Mouse (Mus musculus) embryonic facial prominence, embryonic 15.5 days (tissue): ENCODE measurements around the gene Rabgap1l. TPM values are rescaled to one million over a fixed set of nuclear protein-coding genes. Genes with fewer than 3 reads are reported as not detected.
"Not testable (repeated sequence)": the region's sequence is repeated elsewhere in the genome, so short reads cannot be mapped to it uniquely, and the experiment has no call there.

ENCODE experiments used
- ATAC-seq: fragments of 200-750 bp; cut with Nextera tagmentation; 2 replicates; pipeline ENCODE4 v1.8.0; 2017; ENCODE audit warnings: low read depth, moderate TSS enrichment; ENCODE audit not compliant: insufficient number of reproducible peaks, low FRiP score, low TSS enrichment
- H3K27ac ChIP-seq: fragments of 300-500 bp; sonication (generic); replicated peaks from 2 replicates; pipeline ENCODE4 v1.5.1; 2015; ENCODE audit warnings: mild to moderate bottlenecking, inconsistent platforms
- H3K27me3 ChIP-seq: fragments of 300-500 bp; sonication (generic); 2 replicates; pipeline ENCODE4 v1.6.1; 2015; ENCODE audit warnings: inconsistent platforms
- H3K36me3 ChIP-seq: fragments of 300-500 bp; sonication (generic); 2 replicates; pipeline ENCODE4 v1.6.1; 2015; ENCODE audit warnings: mild to moderate bottlenecking, inconsistent platforms
- H3K4me1 ChIP-seq: fragments of 300-500 bp; sonication (generic); 2 replicates; pipeline ENCODE4 v1.6.1; 2015; ENCODE audit warnings: inconsistent platforms
- H3K4me2 ChIP-seq: fragments of 300-500 bp; sonication (generic); replicated peaks from 2 replicates; pipeline ENCODE4 v1.6.1; 2015; ENCODE audit warnings: mild to moderate bottlenecking, inconsistent platforms
- H3K4me3 ChIP-seq: fragments of 300-500 bp; sonication (generic); replicated peaks from 2 replicates; pipeline ENCODE4 v1.5.1; 2015; ENCODE audit warnings: mild to moderate bottlenecking, inconsistent platforms
- H3K9ac ChIP-seq: fragments of 300-500 bp; sonication (generic); 2 replicates; pipeline ENCODE4 v1.6.1; 2015; ENCODE audit warnings: inconsistent platforms
- H3K9me3 ChIP-seq: fragments of 300-500 bp; sonication (generic); replicated peaks from 2 replicates; pipeline ENCODE4 v1.6.1; 2016; ENCODE audit warnings: inconsistent platforms
- WGBS: fragments of 180-500 bp; shearing (Covaris S2); methylation state at CpG from one replicate; pipeline ENCODE4 v1.1.7; 2015; 5-methylcytosine and 5-hydroxymethylcytosine counted together
- polyA plus RNA-seq: library from polyadenylated mRNA; unstranded; fragments of >200 nt; fragmentation: Nextera tagmentation; extraction: Ambion mirVana; gene quantifications from 2 replicates; pipeline ENCODE4 v1.2.1, GENCODE M21; 2015

Gene Rabgap1l
- polyA plus RNA-seq, 1 experiment from 2014 or later: 20.7 TPM

DNA sequence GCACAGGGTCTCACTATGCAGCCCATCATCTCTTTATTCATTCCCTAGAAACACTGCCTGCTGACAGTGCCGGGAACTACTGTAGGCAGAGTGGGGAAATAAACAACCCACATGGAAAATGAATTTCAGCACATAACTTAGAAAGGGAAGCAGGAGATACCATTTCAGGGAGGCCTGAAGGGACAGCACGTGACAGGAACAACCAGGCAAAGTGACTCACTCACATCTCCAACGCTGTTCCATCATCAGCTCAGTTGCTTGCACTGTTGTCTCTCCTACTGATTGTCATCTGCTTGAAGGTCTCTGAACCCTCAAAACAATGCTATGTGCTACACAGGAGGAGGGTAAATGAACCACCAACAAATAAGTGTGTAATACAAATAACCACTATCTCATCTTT lies 499.5 kb downstream of the Rabgap1l start:
- 64% methylated on average over 3 of the region's 3 CpGs for WGBS
- Histone ChIP-seq H3K36me3 (no peaks in the 10 kb centered on the region), H3K9ac (no peak overlapping the region), H3K27me3 (no peaks in the 10 kb centered on the region), H3K4me2 (no peak overlapping the region), H3K4me1 (0 out of 2 replicates have a peak, but pooled peaks cover 4% of the 10 kb centered on the region), H3K9me3 (no peaks in the 10 kb centered on the region), H3K27ac (no peak overlapping the region), H3K4me3 (no peak overlapping the region)
- ATAC-seq: no peak

DNA sequence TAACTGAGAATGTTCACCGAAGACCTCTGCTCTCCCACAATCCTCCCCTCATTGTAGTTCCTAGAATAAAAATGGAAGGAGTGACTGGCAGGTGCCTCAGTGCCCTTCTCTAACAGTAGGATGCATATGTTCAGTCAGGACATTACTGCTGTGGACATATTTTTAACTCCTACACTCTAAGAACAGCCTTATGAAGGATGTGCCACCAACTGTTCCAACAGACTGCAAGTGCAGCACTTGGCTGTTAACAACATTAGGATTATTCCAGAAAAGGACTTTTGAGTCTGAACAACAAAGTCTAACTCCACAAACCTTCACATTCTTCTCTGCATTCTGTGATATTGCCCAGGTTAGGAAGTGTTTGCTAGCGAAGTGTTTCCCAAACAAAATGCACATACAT lies 501.0 kb downstream of the Rabgap1l start:
- Histone ChIP-seq H3K4me1 (0 out of 2 replicates have a peak, but pooled peaks cover 3% of the 10 kb centered on the region), H3K27me3 (no peaks in the 10 kb centered on the region), H3K9me3 (no peaks in the 10 kb centered on the region), H3K27ac (no peak overlapping the region), H3K9ac (no peak overlapping the region), H3K36me3 (no peaks in the 10 kb centered on the region), H3K4me2 (no peak overlapping the region), H3K4me3 (no peak overlapping the region)
- ATAC-seq: no peak
- 87% methylated on average over 2 of the region's 2 CpGs for WGBS

DNA sequence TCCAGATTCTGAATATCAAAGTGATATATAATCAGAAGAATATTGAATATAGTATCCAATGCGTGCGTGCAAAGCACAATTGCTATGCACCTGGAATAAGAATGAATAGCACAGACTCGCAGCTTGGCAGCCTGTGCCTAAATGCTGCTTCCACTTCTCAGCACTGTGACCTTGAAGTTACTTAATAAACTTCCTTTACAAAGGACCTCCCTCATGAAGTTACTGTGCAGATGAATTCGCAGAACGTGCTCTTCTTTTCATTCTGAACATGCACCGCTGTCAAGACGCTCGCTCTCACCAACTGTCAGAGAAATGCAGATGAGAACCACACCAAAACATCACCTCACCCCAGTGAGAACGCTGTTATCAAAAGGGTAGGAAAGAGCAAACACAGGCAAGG lies 502.8 kb downstream of the Rabgap1l start:
- Histone ChIP-seq H3K27ac (no peak overlapping the region), H3K4me2 (no peak overlapping the region), H3K27me3 (no peaks in the 10 kb centered on the region), H3K9me3 (no peaks in the 10 kb centered on the region), H3K4me3 (no peak overlapping the region), H3K9ac (no peak overlapping the region), H3K4me1 (0 out of 2 replicates have a peak, but pooled peaks cover 8% of the 10 kb centered on the region), H3K36me3 (no peaks in the 10 kb centered on the region)
- no peak for ATAC-seq
- WGBS: 72% methylated on average over 9 of the region's 9 CpGs

DNA sequence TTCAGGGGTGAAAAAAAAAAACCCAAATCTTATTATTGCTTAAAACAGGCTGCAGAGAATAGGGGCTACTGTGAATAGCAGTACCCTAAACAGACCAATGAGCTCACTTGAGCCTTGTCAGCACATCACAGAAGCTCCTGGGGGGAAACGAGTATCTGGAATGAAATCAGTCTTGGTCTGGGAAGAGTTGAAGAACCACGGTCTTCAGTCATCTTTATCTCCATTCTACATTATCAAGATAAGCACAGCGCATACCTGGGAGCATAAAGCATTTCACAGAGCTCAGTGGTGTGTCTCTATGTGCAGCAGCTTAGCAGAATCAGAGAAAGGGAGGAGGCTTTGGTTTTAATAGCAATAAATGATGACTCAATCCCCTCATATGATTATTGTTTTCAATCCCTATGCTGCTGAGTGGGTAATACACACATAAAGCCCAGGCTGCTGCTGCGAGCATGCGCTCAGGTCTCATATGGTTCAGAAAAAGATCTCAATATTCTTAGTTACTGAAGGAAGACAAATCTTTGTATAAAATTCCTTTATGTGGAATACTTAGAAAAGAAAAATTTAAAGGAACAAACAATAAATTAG lies 505.9 kb downstream of the Rabgap1l start:
- Histone ChIP-seq H3K4me3 (no peak overlapping the region), H3K27me3 (no peaks in the 10 kb centered on the region), H3K4me1 (0 out of 2 replicates have a peak, but pooled peaks cover 8% of the 10 kb centered on the region), H3K36me3 (no peaks in the 10 kb centered on the region), H3K4me2 (no peak overlapping the region), H3K9ac (no peak overlapping the region), H3K27ac (no peak overlapping the region), H3K9me3 (no peaks in the 10 kb centered on the region)
- no peak for ATAC-seq
- WGBS: 53% methylated on average over 5 of the region's 5 CpGs

DNA sequence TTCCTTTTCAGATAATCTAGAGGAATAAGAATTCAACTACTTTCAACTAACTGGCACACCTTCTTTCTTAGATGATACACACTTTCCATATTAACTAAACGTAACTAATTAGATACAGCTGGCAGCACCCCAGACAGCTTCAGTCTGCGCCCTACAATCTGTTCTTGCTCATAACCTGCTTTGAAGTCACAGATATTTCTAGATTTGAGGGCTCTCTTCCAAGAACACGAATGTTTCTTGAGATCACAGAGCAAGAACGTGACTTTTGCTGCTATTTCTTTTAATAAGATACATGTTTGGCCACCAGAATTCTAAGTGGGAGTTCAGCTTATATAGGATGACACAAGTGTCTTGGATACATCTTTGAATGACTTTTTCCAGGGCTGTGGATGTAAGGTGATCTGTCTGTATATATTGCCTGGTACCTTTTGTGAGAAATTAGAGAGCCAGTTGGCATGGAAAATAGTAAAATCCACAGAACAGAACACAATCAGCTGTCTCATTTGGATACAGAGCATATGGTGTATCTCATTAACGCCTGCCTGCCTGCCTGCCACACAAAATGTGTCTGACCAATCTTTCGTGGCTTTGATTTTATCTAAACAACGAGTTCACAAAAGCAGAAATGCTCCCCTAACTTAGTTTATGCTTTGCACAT lies 506.5 kb downstream of the Rabgap1l start:
- no peak overlapping the region for H3K4me3 ChIP-seq
- H3K4me2 ChIP-seq: no peak overlapping the region
- 0 out of 2 replicates have a peak, but pooled peaks cover 8% of the 10 kb centered on the region for H3K4me1 ChIP-seq
- no peaks in the 10 kb centered on the region for H3K9me3 ChIP-seq
- H3K27ac ChIP-seq: no peak overlapping the region
- H3K27me3 ChIP-seq: no peaks in the 10 kb centered on the region
- WGBS: 31% methylated on average over 7 of the region's 7 CpGs
- ATAC-seq: no peak
- no peak overlapping the region for H3K9ac ChIP-seq
- no peaks in the 10 kb centered on the region for H3K36me3 ChIP-seq

DNA sequence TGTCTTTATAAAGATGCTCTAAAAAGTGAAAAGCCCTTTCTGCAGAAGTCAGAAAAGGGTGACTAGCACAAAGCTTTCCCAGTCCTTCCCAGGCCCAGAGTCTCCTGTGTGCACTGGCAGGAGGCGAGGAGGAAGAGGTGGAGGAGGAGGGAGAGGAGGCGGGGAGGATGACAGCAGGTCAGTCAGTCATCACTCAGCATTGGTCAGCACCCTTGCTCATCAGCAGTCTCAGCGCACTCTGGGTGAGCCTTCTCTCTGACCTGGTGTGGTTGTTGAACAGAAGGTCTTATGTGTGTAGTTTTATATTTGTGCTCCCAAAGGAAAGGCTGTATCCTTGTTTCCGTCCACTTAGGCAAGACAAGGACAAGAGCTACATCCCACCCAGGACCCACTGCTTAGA lies 508.8 kb downstream of the Rabgap1l start:
- no peak overlapping the region for H3K9ac ChIP-seq
- H3K27ac ChIP-seq: no peak overlapping the region
- 77% methylated on average over 4 of the region's 4 CpGs for WGBS
- no peaks in the 10 kb centered on the region for H3K27me3 ChIP-seq
- H3K36me3 ChIP-seq: no peaks in the 10 kb centered on the region
- H3K4me3 ChIP-seq: no peak overlapping the region
- no peaks in the 10 kb centered on the region for H3K9me3 ChIP-seq
- no peak for ATAC-seq
- H3K4me1 ChIP-seq: 0 out of 2 replicates have a peak, but pooled peaks cover 8% of the 10 kb centered on the region
- H3K4me2 ChIP-seq: no peak overlapping the region

DNA sequence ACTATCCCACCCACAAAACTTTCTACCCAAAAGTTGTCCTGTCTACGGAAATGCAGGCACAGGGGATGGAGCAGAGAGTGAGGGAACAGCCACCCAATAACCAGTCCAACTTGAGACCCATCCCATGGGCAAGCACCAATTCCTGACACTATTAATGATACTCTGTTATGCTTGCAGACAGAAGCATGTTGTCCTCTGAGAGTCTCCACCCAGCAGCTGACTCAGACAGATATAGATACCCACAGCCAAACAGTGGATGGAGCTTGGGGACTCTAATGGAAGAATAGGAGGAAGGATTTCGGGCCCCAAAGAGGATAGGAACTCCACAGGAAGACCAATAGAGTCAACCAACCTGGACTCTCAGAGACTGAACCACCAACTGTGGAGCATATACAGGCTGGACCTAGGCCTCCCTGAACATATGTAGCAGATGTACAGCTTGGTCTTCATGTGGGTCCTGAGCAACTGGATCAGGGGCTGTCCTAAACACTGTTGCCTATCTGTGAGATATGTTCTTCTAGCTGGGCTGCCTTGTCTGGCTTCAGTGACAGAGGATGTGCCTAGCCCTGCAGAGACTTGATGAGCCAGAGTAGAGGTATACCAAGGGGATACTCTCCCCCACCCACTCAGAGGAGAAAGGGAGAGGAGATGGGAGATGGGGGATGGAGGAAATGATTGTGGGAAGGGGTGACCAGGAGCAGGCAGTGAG lies 510.7 kb downstream of the Rabgap1l start:
- not testable (repeated sequence) for H3K27me3 ChIP-seq, H3K4me3 ChIP-seq, H3K9ac ChIP-seq, H3K4me2 ChIP-seq, H3K9me3 ChIP-seq, H3K4me1 ChIP-seq, H3K27ac ChIP-seq, ATAC-seq, H3K36me3 ChIP-seq
- 91% methylated on average over 2 of the region's 2 CpGs for WGBS

DNA sequence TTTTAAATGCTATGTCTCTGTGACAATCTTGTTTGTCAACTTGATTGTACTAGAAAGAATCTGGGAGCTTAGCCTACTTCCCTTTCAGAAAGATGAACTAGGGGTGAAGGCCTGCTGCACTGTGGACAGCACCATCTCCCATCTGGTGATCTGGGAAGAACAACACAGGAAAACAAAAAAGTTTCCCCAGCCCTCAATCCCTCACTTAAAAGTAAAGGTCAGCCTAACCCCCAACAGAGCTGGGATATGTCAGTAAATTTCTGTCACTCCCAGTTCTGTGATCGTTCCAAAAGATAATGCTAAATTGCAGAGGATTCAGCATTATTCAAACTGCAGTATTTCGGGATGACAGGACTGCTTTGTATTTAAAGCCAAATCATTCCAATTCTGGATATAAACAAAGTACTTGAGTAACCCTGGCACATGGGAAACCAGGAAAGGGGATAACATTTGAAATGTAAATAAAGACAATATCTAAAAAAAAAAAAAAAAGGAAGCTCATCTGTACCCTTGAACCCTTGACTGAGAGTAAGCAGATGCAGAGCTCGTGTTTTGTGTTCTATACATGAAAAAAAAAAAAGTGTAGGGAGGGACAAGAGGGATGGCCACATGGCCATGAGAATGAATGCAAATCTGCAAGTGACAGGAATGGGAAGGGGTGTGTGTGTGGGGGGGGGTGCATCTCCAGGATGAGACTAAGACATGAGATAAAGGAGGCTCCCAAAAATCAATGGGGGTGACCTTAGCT lies 511.5 kb downstream of the Rabgap1l start:
- no peak overlapping the region for H3K27ac ChIP-seq
- 59% methylated on average over 3 of the region's 3 CpGs for WGBS

DNA sequence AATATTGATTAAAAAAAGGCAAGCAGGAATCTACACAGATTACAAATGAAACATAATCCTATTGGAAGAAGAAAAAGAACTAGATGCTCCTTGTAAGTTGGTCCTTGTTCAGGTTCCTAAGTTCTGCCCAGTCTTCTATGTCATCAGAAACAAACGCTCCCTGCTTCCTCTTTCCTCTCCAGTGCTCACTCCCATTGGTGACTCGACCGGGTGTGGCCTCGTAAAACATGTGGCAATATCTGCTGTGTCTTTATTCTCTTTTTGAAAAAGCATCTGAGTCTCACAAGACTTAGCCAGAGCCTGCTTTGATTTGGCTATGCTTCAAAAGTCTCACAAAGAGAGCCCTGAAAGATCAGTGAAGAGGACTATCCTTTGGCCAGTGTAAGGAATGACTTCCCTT lies 512.4 kb downstream of the Rabgap1l start:
- H3K27me3 ChIP-seq: no peaks in the 10 kb centered on the region
- H3K36me3 ChIP-seq: no peaks in the 10 kb centered on the region
- ATAC-seq: no peak
- no peak overlapping the region for H3K4me3 ChIP-seq
- WGBS: 71% methylated on average over 4 of the region's 4 CpGs
- H3K4me1 ChIP-seq: no peaks in the 10 kb centered on the region
- H3K9me3 ChIP-seq: no peaks in the 10 kb centered on the region
- H3K27ac ChIP-seq: no peak overlapping the region
- no peak overlapping the region for H3K4me2 ChIP-seq
- no peak overlapping the region for H3K9ac ChIP-seq

More for the DNA sequence above, 511.5 kb downstream of the Rabgap1l start:
- Histone ChIP-seq H3K27me3 (no peaks in the 10 kb centered on the region), H3K9me3 (no peaks in the 10 kb centered on the region), H3K4me1 (0 out of 2 replicates have a peak, but pooled peaks cover 2% of the 10 kb centered on the region), H3K9ac (no peak overlapping the region), H3K4me3 (no peak overlapping the region), H3K4me2 (no peak overlapping the region), H3K36me3 (no peaks in the 10 kb centered on the region)
- no peak for ATAC-seq

DNA sequence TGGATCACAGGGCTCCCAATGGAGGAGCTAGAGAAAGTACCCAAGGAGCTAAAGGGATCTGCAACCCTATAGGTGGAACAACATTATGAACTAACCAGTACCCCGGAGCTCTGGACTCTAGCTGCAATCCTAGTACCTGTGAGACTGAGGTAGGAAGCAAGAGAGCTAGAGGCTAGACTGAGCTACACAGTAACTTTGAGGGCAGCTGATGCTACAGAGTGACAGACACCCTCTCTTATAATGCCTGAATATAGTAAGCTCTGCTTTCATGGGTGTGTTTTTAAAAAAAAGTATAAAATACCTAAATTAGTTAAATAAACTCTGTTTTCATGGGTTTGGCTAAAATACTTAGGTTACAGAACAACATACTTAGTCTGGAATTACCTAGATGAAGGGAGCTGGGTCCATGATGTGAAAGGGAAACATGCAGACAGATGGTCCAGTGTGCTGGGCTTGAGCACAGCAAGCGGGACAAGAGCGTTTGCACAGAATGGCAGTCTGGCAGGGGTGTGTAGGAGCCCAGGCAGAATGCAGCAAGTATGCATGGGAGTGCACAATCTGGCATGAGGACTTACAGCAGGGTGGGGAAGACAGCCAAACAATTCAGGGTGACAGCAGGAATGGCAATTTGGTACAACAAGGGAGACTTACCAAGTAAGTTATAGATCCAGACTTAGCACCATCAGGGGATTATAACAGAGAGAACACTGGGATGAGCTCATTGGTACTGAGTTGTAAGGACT lies 514.9 kb downstream of the Rabgap1l start:
- H3K27me3 ChIP-seq: no peaks in the 10 kb centered on the region
- no peak overlapping the region for H3K9ac ChIP-seq
- no peaks in the 10 kb centered on the region for H3K36me3 ChIP-seq
- no peak overlapping the region for H3K4me2 ChIP-seq
- no peak overlapping the region for H3K27ac ChIP-seq
- 69% methylated on average over 3 of the region's 3 CpGs for WGBS
- no peaks in the 10 kb centered on the region for H3K4me1 ChIP-seq
- no peak for ATAC-seq
- H3K9me3 ChIP-seq: no peaks in the 10 kb centered on the region
- H3K4me3 ChIP-seq: no peak overlapping the region
